Mouse (Mus musculus) gonadal fat pad, adult 2 months (tissue): ENCODE measurements around the gene Sp100. TPM values are rescaled to one million over a fixed set of nuclear protein-coding genes. Genes with fewer than 3 reads are reported as not detected.

Experiments used
- DNase-seq: peaks from one replicate; pipeline ENCODE4 v3.0.0-alpha.2; 2012; ENCODE audit warnings: low read depth
- polyA plus RNA-seq: library from polyadenylated mRNA; depleted of rRNA; stranded (reverse); fragments of >200 nt; gene quantifications from 2 replicates; pipeline ENCODE4 v1.2.3, GENCODE M21; 2012

Sp100 gene
- polyA plus RNA-seq, 1 experiment = 8.9 TPM

DNA sequence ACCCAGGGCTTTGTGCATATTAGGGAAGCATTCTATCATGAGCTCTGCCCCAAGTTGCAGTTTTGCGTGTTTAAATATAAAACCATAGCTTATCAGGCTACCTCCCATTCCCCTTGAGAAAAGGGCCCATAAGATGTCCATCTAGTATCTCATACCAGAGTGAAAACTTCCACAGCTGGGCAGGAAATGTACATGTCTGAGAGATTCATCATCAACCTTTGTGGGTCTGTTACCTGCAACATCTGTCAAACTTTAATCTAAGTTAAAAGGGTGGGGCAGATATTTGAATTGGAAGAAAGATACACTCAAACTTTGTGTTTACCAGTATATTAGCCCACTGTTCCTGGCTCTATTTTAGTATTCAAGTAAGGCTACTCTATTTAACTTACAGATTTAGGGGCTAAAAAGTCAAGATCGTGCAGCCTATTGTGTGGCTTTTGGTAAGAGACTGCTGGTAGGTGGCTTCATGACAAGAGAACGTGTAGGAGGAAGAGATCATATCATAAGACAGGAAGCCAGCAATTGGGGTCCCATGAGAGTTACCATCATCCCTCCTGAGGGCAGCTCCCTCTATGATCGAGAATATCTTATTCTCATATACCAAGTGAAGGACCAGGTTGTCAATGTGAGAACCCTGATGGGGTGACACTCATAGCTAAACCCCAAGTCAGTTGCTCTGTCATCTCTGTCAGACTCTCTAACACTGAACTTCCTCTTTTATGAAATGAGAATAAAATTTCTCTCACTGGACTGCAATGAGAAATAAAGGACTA, 48.1 kb downstream of the Sp100 start:
- DNase-seq = no peak

DNA sequence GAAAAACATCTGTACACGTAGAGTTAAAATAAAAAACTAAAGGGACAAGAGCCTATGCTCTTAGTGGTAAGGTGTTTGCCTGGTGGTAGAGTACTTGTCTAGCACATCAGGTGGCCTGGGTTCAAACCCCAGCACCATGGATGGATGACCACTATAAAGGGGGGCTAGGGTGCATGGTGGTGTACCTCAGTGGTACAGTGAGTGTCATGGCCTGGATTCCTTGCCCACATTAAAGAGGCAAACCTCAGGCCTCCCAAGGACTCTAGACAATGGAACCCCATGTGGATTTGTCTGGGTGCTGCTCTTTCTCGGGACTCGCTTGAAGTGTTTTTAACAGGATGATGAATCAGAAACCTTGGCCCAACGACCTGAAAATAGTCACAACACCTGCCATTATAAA, 52.7 kb downstream of the Sp100 start:
- DNase-seq = no peak

GRCm38 (mm10) chr1:85703245-85704186, 53.7 kb downstream of the Sp100 start:
- peak; percentile 8 for DNase-seq

GRCm38 (mm10) chr1:85705552-85705951, 55.8 kb downstream of the Sp100 start:
- DNase-seq = no peak

DNA sequence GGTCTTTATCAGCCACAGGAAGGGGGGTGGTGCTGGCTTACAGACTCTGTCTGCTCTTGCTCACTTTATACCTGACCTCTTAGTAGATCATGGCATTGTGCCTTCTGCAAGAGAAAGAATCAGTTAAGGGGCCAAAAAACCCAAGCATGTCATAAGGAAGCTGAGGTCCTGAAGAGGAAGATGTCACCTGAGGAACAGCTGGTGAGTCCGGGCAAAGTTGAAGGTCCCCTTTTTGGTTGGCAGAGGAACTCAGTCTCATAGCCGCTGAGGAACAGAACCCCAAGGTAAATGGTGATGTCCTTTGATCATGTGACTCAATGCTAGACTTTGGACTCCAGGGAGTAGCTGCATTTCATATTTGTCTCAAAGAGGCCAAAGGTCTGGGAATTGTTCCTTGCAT, 57.0 kb downstream of the Sp100 start:
- DNase-seq = no peak

DNA sequence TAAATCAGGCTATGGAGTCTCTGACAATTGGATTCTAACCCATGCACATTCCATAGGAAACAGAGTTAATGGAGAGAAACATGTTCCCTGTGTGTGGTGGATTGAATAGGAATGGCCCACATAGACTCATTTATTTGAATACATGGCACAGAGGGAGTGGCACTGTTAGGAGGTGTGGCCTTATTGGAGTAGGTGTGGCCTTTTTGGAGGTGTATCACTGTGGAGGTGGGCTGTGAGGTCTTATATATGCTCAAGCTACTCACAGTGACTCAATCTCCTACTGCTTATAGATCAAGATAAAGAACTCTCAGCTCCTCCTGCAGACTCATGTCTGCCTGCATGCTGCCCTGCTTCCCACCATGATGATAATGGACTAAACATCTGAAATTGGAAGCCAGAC, 64.7 kb downstream of the Sp100 start:
- no peak for DNase-seq

- no peak for DNase-seq
These were observed 66.7 kb downstream of the Sp100 start for GRCm38 (mm10) chr1:85716447-85717027.

DNA sequence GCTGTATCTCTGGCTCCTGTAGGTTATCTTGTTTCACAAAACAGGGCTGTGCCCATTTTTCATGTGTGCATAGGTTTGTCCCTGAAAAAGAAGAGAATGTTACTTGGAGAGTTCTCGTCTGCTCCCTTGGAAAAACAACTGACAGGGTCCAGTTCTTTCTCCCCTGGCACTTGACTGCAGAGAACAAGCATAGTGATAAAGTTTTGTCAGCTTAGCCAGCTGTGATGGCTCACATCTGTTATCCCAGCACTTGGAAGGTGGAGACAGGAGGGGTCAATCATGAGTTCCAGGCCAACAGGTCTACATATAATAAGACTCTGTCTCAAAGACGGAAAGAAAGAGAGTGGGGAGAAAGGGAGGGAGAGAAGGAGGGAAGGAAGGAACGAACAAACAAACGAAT, 69.3 kb downstream of the Sp100 start:
- no peak for DNase-seq

- no peak for DNase-seq
These were observed 70.6 kb downstream of the Sp100 start for GRCm38 (mm10) chr1:85720220-85720893.

DNA sequence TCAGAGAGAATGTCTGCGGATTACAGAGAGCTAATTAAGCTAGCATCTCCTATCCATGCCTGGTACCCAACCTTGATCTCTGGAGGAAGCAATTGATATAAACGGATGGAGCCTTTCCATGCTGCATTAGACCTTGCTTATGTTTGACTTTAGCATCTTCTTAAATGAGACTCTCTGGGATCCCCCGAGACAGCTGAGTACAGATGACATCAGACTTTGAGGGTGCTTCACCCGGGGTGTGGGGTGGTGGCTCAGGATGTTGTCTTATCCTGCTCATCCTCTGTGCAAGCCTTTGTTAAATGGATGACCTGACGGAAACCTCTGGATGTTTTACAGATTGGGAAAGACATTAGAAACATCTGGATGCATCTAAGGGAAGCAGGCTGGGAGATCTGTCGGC, 80.7 kb downstream of the Sp100 start:
- no peak for DNase-seq

GRCm38 (mm10) chr1:85732581-85732980, 82.8 kb downstream of the Sp100 start:
- DNase-seq = no peak

- no peak for DNase-seq
These were observed 84.7 kb downstream of the Sp100 start for GRCm38 (mm10) chr1:85734511-85734910.

DNA sequence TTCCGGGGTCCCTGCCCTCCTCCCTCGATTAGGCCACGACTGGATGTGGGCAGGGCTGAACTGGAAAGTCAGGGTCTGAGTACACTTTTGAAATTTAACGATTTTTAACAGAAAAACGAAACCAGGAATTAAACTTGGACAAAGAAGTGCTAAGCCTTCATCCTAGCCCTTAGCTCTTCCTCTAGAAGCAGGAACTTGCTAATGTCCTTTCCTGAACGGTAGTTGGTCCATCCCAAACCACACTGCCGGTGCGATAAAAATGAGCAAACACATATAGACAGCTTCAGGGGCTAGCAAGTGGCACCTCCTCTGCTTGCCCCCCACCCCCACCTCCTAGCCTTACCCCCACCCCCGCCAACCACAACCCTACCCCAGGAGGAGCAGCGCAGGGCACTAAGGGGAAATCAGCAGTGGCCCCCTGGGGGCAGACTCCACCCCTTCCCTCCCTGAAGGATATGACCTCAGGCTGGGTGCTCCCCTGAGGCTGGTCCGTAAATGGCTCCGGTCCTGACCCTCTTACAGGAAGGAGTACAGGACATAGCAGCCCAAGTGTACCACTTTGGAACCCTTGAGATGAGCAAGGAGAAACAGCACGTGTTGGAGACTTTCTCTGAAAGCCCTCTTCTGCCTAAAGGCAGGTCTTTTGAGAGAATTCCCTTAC, 85.8 kb downstream of the Sp100 start:
- no peak for DNase-seq

DNA sequence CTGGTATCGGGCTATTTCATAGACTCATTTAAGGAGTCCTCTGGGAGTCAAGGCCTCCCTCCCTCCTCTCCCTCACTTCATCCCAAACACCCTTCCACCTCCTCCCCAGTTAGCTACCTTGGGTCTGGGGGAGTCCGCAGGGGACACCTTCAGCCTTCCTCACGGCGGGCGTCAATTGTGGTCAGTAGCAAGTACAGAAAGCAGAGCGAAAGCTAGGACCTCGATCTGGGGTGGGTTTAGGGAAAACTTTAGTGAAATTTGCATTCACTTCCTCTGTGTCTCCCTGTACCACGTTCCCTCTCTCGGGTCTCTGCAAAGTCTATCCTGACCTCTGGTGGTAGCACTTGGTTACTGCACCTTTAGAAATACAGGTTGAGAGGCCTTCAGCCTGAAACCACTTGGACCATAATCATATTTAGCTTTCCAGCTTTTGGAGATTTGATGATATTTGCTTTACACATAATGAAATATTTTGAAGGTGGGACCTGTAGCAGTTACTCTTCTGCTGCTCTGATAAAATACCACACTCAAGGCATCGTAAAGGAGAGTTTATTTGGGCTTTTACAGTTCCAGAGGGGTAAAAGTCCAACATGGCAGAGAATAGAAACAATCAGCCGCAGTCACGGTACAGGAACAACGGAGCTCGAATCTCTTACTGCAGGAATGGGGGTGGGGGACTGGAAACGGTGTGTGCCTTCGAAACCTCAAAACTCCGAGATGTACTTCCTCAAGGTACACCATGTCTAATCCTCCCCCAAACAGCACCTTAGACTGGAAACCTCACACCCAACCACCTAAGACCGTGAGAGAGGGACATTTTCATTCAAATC, 86.8 kb downstream of the Sp100 start:
- DNase-seq = no peak

- no peak for DNase-seq
These were observed 89.2 kb downstream of the Sp100 start for GRCm38 (mm10) chr1:85739000-85739399.

GRCm38 (mm10) chr1:85739819-85740218, 90.0 kb downstream of the Sp100 start:
- DNase-seq = no peak

- DNase-seq = no peak
These were observed 91.1 kb downstream of the Sp100 start for GRCm38 (mm10) chr1:85740923-85741322.

DNA sequence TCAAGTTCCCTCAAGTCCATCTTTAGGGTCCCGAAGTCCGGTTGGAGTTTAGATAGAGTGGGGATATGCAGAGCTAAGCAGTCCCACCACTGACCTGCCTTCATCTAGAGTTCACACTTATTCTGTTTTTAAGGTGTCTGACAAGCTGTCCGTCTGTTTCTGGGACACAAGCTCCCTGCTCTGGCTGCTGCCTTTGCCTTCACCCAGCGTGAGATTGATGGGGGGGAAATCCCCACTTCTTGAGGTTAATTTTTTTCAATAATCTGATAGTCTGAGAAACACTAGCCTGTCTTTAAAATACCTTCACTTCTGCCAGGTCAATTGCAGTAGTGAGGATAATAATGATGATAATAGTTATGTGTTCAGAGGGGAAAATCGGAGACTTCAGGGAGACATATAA, 92.5 kb downstream of the Sp100 start:
- no peak for DNase-seq

DNA sequence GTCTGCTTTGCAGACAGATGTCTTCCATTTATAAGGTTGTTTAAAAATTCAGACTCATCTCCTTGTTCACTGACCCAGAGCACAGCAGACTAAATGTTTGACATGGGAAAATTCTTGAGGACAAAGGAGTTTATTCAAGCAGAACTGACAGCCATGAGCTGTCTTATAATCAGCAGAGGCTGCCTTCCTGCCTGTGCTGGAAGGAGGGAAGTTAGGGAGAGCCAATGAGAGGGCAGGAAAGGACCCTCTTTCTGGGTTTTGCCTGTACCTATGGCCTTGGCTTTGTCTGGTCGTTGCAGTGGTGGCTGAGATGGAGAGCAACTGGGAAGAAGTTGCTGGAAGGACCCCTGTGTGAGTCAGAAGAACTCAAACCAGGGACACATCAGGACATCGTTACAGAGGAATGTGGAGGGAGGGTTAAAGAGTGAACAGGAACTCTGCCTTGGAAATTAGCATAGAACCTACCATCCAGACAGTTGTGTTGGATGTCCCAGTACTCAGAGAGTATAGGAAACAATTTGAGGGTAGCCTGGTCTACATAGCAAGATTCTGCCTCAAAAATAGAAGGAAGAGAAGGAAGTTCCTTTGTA, 93.2 kb downstream of the Sp100 start:
- DNase-seq = no peak

DNA sequence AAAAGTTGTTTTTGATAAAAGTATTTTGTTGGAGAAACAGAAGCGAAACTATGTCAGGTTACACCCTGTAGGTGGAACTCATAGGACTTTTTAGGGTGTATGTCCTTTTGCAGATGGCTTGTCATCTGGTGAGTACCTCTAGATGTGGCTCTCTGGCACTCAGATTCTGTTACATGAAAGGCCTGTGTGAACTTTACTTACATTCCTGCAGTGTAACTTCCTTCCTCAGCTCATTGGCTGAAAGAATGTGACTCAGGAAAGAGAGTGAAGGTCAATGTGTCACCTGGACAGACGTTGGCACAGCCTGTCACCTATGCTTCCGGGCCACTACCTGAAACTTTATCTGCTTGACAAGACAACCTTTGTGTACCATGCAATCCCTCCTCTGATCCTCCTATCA, 94.8 kb downstream of the Sp100 start:
- no peak for DNase-seq
